Mouse (Mus musculus) kidney, embryonic 16.5 days (tissue): Measurements from ENCODE around the gene Slc50a1. TPM values are rescaled to one million over a fixed set of nuclear protein-coding genes. Genes with fewer than 3 reads are reported as not detected.

Source experiments
- ATAC-seq: fragments of 200-750 bp; cut with Nextera tagmentation; 2 replicates; pipeline ENCODE4 v1.8.0; 2017; ENCODE audit warnings: moderate TSS enrichment; ENCODE audit not compliant: low FRiP score, low TSS enrichment
- H3K27ac ChIP-seq: fragments of 300-500 bp; sonication (generic); 2 replicates; pipeline ENCODE4 v1.5.1; 2014; ENCODE audit warnings: low read length
- H3K27me3 ChIP-seq: fragments of 300-500 bp; sonication (generic); 2 replicates; pipeline ENCODE4 v1.6.1; 2014; ENCODE audit warnings: low read length, control low read depth, mixed read lengths; ENCODE audit not compliant: insufficient read depth
- H3K36me3 ChIP-seq: fragments of 300-500 bp; sonication (generic); 2 replicates; pipeline ENCODE4 v1.6.1; 2014; ENCODE audit warnings: low read length, control low read depth, mixed read lengths; ENCODE audit not compliant: insufficient read depth
- H3K4me1 ChIP-seq: fragments of 300-500 bp; sonication (generic); 2 replicates; pipeline ENCODE4 v1.6.1; 2014; ENCODE audit warnings: low read length, control low read depth, mixed read lengths; ENCODE audit not compliant: insufficient read depth
- H3K4me2 ChIP-seq: fragments of 300-500 bp; sonication (generic); replicated peaks from 2 replicates; pipeline ENCODE4 v1.6.1; 2014; ENCODE audit warnings: low read depth, low read length
- H3K4me3 ChIP-seq: fragments of 300-500 bp; sonication (generic); 2 replicates; pipeline ENCODE4 v1.5.1; 2014; ENCODE audit warnings: mild to moderate bottlenecking, low read length
- H3K9ac ChIP-seq: fragments of 300-500 bp; sonication (generic); replicated peaks from 2 replicates; pipeline ENCODE4 v1.6.1; 2014; ENCODE audit warnings: low read length
- H3K9me3 ChIP-seq: fragments of 300-500 bp; sonication (generic); 2 replicates; pipeline ENCODE4 v1.6.1; 2016; ENCODE audit warnings: low read length, control low read depth
- WGBS: fragments of 180-500 bp; shearing (Covaris S2); extraction: QIAGEN DNeasy Blood & Tissue Kit; methylation state at CpG from one replicate; pipeline ENCODE4 v1.1.7; 2014; 5-methylcytosine and 5-hydroxymethylcytosine counted together
- polyA plus RNA-seq: library from polyadenylated mRNA; unstranded; fragments of >200 nt; fragmentation: Nextera tagmentation; extraction: Ambion mirVana; gene quantifications from 2 replicates; pipeline ENCODE4 v1.2.1, GENCODE M21; 2015

Slc50a1 gene
- polyA plus RNA-seq, 1 experiment from 2014 or later, result 58.8 TPM

DNA sequence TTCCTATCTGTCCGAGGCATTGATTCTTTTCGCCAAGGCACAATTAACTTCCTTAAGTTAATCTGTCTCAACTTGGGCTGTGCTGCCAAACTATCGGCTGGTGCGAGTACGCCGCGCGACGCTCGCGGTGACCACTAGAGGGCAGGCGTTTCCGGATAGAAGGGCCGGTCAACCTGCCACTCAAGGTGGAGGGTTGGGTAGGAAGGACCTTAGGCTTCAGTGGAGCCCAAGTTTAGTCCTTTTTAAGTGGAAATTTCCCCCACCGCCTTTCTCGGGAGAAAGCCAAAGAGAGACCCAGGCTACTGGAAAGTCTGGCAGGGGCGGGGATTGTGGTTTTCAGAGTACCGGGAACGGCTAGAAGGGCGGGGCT is 42.2 kb downstream of the Slc50a1 start:
- peak overlapping the region; percentile 66 for H3K9ac ChIP-seq

DNA sequence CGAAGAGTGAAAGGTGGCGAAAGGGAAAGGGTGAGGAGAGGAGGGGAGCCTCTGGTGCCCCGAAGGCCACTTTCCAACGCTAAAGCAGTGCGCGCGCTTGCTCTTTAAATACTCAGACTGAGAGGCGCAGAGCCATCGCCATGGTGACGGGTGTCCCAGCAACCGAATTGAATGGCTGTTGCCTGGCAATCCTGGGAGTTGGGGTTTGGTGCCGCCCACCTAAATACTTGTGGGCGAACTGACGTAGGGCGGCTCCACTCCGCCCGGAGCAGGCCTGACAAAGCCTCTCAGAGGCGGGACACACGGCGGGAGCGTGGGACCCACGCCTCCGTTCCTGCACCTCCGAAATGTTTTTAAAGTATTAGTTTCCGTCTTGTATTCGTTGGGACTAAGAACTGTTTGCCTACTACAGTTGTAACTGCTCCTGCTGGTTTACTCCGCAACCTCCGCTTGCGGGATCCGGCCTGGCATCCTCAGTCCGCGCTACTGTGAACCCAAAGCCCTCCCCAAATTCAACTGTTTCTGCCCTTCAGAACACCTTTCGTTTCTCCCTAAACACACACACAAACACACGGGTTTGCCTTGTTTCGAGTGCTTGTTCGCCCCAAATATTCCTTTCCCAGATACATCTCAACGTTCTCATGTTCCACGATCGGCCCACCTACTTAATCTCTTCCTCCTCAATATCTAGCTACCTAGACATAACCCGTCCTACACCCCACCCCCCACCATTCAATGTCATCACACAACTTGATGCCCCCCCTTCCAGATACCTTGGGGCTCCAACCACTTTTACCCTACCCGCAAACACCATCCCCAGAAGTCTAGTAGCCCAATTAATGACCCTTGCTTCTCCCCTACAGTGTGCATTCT is 42.8 kb downstream of the Slc50a1 start:
- Histone ChIP-seq H3K4me1 (peaks cover 44% of the 10 kb centered on the region), H3K4me2 (peak overlapping the region; percentile 81), H3K27me3 (peaks cover 3% of the 10 kb centered on the region; the same call in 1 of the 2 replicates), H3K9ac (peak overlapping the region; percentile 66), H3K4me3 (peak overlapping the region; percentile 53), H3K36me3 (no peaks in the 10 kb centered on the region), H3K27ac (peak overlapping the region; percentile 84), H3K9me3 (no peaks in the 10 kb centered on the region)
- ATAC-seq, result peak; percentile 82
- WGBS, result 2% methylated on average over 41 of the region's 41 CpGs

More for the DNA sequence above, 42.2 kb downstream of the Slc50a1 start:
- Histone ChIP-seq H3K4me3 (peak overlapping the region; percentile 53), H3K4me1 (peaks cover 48% of the 10 kb centered on the region), H3K4me2 (peak overlapping the region; percentile 81), H3K9me3 (no peaks in the 10 kb centered on the region), H3K27me3 (peaks cover 3% of the 10 kb centered on the region; the same call in 1 of the 2 replicates), H3K27ac (peak overlapping the region; percentile 84), H3K36me3 (no peaks in the 10 kb centered on the region)
- under 1% methylated on average over 20 of the region's 20 CpGs for WGBS
- ATAC-seq, result peak; percentile 57

DNA sequence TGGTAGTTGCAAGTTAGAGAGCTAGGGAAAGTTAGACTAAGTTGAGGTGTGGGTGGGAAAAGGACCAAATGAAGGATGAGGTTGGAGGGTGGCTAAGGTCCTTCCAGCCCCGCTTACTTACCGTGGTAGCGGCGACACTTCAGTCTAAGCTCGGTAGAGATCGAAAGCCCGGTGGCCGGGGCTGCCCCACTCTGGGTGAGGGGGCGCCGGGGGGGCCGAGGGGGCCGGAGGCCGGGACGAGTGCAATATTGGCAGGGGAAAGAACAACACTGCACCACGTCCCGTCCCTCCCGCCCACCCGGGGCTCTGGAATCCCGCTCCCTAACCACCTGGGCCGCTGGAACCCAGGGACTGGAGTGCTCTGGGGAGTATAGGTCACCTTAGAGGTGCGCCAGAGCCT is 43.5 kb downstream of the Slc50a1 start, which contains the start of gene Mtx1:
Gene Mtx1 (minus strand): TSS at position 189 of the 400 bp plus-strand sequence.
- ATAC-seq, result peak; percentile 4; the same call in 1 of the 2 replicates

DNA sequence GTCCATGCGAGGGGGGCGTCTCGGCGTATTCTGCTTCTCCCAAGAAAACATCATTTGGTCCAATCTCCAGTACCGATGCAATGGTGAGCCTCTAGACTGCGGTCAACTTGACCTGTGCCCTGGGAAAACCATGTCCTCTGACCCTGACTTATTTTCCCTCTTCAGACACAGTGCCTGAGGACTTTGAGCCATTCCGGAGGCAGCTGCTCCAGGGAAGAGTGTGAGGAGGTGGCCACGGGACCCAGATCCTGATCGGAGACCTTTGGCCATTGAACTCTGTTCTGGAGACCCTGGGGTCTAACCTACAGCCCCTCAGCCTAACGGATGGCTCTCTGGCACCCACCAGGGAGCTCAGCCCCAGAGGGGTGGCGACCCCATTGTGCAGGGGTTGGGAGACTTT is 44.0 kb downstream of the Slc50a1 start:
- peak overlapping the region; percentile 66; the same call in 1 of the 2 replicates for H3K9ac ChIP-seq
- peaks cover 3% of the 10 kb centered on the region; the same call in 1 of the 2 replicates for H3K27me3 ChIP-seq
- H3K4me3 ChIP-seq, result peak overlapping the region; percentile 53; the same call in 1 of the 2 replicates
- H3K4me1 ChIP-seq, result peaks cover 38% of the 10 kb centered on the region
- peak overlapping the region; percentile 81 for H3K4me2 ChIP-seq
- H3K36me3 ChIP-seq, result no peaks in the 10 kb centered on the region
- ATAC-seq, result no peak
- H3K27ac ChIP-seq, result no peak overlapping the region
- WGBS, result 38% methylated on average over 11 of the region's 11 CpGs
- no peaks in the 10 kb centered on the region for H3K9me3 ChIP-seq

More for the DNA sequence above, 43.5 kb downstream of the Slc50a1 start, which contains the start of gene Mtx1:
- Histone ChIP-seq H3K9ac (peak within 1 kb of the TSS; percentile 66), H3K4me1 (peaks cover 43% of the 10 kb centered on the region), H3K27ac (peak within 1 kb of the TSS; percentile 84), H3K27me3 (peaks cover 3% of the 10 kb centered on the region; the same call in 1 of the 2 replicates), H3K4me3 (peak within 1 kb of the TSS; percentile 53), H3K9me3 (no peaks in the 10 kb centered on the region), H3K4me2 (peak within 1 kb of the TSS; percentile 81), H3K36me3 (no peaks in the 10 kb centered on the region)
- WGBS, result 4% methylated on average over 21 of the region's 21 CpGs

DNA sequence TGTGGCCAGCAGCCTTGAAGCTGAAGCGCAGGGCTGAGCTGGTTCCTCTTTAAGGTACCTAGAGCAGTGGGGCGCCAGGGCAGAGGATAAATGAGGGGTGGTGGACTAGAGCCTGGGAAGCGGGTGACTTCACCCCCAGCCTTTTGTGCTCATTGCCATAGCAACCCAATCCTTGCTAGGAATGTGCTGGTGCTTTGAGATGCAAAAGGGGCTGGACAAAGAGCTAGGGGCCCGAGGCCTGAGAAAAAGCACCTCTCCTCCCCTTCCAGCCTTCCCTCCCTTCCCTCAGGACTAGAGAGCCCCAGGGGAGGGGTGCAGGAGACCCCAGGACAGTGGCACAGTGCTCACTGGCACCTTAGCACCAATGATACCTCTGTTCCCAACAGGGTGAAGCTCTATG is 44.5 kb downstream of the Slc50a1 start:
- Histone ChIP-seq H3K27me3 (peaks cover 3% of the 10 kb centered on the region; the same call in 1 of the 2 replicates), H3K4me3 (no peak overlapping the region), H3K4me1 (peaks cover 38% of the 10 kb centered on the region), H3K36me3 (no peaks in the 10 kb centered on the region), H3K9ac (peak overlapping the region; percentile 11; the same call in 1 of the 2 replicates), H3K4me2 (peak overlapping the region; percentile 81), H3K9me3 (no peaks in the 10 kb centered on the region), H3K27ac (no peak overlapping the region)
- ATAC-seq, result no peak
- 42% methylated on average over 4 of the region's 4 CpGs for WGBS

DNA sequence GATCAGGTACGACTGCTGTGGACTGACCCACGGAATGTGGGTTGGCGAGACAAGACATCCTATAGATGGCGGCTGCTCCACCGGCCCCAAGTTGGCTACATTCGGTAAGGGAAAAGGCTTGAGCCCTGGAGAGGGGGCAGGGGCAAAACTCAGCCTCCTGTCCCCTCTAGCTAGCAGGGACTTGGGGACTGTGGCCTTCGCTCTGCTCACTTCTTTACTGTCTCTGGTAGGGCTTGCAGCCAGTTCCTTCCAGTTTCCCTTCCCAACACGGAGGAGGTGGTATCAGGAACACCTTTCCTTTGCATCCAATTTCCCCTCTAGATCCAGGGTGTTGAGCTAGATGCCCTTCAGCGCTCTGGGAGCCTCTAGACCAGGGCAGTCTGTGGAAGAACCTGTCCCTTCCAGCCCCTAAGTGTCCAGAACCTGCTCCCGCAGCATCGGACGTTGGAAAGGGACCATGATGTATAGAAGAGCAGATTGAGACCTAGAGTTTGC is 45.0 kb downstream of the Slc50a1 start:
- H3K4me2 ChIP-seq, result no peak overlapping the region
- H3K36me3 ChIP-seq, result no peaks in the 10 kb centered on the region
- H3K9me3 ChIP-seq, result no peaks in the 10 kb centered on the region
- ATAC-seq, result no peak
- no peak overlapping the region for H3K27ac ChIP-seq
- no peak overlapping the region for H3K4me3 ChIP-seq
- peaks cover 38% of the 10 kb centered on the region for H3K4me1 ChIP-seq
- no peak overlapping the region for H3K9ac ChIP-seq
- H3K27me3 ChIP-seq, result peaks cover 3% of the 10 kb centered on the region; the same call in 1 of the 2 replicates
- WGBS, result 65% methylated on average over 12 of the region's 12 CpGs

DNA sequence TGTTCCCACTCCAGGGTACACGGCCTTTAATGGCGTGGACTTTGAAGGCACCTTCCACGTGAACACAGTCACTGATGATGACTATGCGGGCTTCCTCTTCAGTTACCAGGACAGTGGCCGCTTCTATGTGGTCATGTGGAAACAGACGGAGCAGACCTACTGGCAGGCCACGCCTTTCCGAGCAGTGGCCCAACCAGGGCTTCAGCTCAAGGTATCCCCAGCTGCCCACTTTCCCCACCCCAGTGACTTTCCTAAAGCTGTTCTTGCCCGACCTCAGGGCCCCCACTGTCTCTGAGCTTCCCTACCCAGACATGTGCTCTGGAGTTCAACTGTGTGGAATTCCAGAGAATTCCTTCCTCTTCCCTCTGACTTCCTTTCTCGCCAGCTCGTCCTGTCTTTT is 45.6 kb downstream of the Slc50a1 start:
- Histone ChIP-seq H3K9ac (no peak overlapping the region), H3K4me2 (no peak overlapping the region), H3K27me3 (peaks cover 3% of the 10 kb centered on the region; the same call in 1 of the 2 replicates), H3K4me3 (no peak overlapping the region), H3K4me1 (peaks cover 35% of the 10 kb centered on the region), H3K27ac (no peak overlapping the region), H3K36me3 (no peaks in the 10 kb centered on the region), H3K9me3 (no peaks in the 10 kb centered on the region)
- no peak for ATAC-seq
- WGBS, result 80% methylated on average over 11 of the region's 11 CpGs

DNA sequence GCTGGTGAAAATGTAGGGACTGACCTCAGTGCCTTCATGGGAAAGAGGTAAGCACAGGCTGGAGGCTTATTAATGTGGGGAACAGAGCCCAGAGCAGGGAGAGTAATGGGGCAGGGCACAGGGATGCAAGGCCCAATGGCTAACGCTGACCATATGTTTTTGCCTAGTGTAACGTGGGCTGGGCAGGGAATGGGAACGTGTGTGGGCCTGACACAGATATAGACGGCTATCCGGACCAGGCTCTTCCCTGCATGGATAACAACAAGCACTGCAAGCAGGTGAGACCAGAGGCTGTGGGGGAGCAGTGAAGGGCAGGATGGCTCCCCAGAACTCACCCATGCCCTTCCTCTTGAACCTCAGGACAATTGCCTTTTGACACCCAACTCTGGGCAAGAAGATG is 49.2 kb downstream of the Slc50a1 start:
- Histone ChIP-seq H3K27me3 (0 out of 2 replicates have a peak, but pooled peaks cover 3% of the 10 kb centered on the region), H3K4me3 (no peak overlapping the region), H3K9ac (no peak overlapping the region), H3K4me1 (peaks cover 6% of the 10 kb centered on the region), H3K4me2 (no peak overlapping the region), H3K27ac (no peak overlapping the region), H3K9me3 (no peaks in the 10 kb centered on the region), H3K36me3 (no peaks in the 10 kb centered on the region)
- ATAC-seq, result no peak
- 75% methylated on average over 5 of the region's 5 CpGs for WGBS

DNA sequence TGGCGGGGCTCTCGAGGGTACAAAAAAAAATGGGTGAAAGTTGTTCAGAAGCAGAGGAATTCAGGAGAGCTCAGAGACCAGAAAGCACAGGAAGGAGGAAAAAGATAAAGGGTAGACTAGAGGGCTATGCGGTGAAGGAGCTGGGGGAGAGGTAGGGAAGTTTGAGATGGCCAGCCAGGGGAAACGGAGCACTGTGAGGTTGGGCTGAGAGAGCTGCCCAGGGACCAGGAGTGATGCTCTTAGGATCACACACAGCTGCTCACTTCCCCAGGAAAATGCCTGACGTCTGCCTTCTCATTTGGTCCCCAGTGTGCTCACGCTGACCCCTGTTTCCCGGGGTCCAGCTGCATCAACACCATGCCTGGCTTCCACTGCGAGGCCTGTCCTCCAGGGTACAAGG is 50.8 kb downstream of the Slc50a1 start:
- no peak for ATAC-seq
- H3K9me3 ChIP-seq, result no peaks in the 10 kb centered on the region
- H3K36me3 ChIP-seq, result no peaks in the 10 kb centered on the region
- peaks cover 13% of the 10 kb centered on the region for H3K4me1 ChIP-seq
- no peak overlapping the region for H3K4me3 ChIP-seq
- no peak overlapping the region for H3K4me2 ChIP-seq
- 29% methylated on average over 8 of the region's 8 CpGs for WGBS
- H3K9ac ChIP-seq, result peak overlapping the region; percentile 44; the same call in 1 of the 2 replicates
- H3K27me3 ChIP-seq, result no peaks in the 10 kb centered on the region
- H3K27ac ChIP-seq, result no peak overlapping the region
